Mouse (Mus musculus) ZHBTc4 (cell line): ENCODE data around the gene Espn.

Source experiments
- DNase-seq: peaks from one replicate; pipeline ENCODE4 v3.0.0-alpha.2; 2011; ENCODE audit warnings: low read depth, low spot score

Espn gene

GRCm38 (mm10) chr4:152070494-152071396, 81.4 kb downstream of the Espn start:
- DNase-seq: no peak
